Mouse (Mus musculus) right cerebral cortex, adult 18-20 months (tissue): Measurements from ENCODE around the gene Fam171a1.
"Not testable (repeated sequence)": the region's sequence is repeated elsewhere in the genome, so short reads cannot be mapped to it uniquely, and the experiment has no call there.

ENCODE experiments used
- DNase-seq: peaks from one replicate; pipeline ENCODE4 v3.0.0; 2022; ENCODE audit warnings: mixed read lengths

Gene Fam171a1

DNA sequence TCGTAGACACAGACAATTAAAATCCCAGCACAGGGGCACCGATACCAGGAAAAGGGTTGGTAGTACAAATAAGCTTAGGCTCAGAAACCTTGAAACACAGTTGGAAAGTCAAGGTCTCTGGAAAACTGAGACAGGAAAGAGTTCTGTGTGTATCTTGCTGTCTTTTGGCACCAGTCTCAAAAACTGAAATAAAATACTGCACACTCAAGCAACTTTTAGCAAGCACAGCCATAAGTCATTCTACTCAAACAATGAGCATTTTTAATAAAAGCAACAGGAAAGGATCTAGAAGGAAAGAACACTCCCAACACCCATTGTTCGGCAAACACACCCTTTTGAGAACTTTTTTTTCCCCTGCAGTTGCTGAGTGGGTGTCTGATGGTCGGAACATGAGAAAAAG is at the start of gene Fam171a1:
Gene Fam171a1, plus strand, starts transcription at position 359 of the 400 bp plus-strand sequence.
- no peak for DNase-seq

GRCm38 (mm10) chr2:3069140-3069539 is 44.9 kb upstream of the Fam171a1 start:
- no peak for DNase-seq

- not testable (repeated sequence) for DNase-seq
These were observed 25.7 kb upstream of the Fam171a1 start for GRCm38 (mm10) chr2:3088361-3088760.

DNA sequence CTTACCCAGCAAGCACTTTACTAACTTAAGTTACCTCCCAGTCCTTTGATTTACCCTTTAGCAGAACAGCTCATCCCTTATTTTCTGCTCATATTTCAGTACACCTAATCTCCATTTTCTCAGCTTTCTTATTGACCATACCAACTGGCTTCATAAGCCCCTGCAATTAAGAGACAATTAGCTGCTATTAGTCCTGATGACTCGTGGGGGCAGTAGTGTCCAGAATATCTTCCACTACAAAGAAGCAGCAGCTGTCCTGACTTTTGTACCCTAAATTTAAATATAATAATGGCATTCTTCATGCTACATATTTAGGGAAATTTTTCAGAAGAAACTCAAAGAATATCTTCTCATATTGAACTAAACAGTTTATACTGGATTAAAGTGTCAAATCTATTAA is 24.8 kb upstream of the Fam171a1 start:
- no peak for DNase-seq

DNA sequence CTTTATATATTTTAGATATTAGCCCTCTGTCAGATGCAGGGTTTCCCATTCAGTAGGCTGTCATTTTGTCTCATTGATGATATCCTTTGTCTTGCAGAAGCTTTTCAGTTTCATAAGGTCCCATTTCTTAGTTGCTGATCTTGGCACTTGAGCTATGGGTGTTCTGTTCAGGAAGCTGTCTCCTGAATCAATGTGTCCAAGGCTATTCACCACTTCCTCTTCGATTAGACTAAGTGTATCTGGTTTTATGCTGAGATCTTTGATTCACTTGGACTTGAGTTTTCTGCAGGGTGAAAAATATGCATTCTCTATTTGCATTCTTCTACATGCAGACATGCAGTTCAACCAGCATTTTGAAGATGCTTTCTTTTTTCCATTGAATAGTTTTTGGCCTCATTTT is 17.9 kb upstream of the Fam171a1 start:
- no peak for DNase-seq

DNA sequence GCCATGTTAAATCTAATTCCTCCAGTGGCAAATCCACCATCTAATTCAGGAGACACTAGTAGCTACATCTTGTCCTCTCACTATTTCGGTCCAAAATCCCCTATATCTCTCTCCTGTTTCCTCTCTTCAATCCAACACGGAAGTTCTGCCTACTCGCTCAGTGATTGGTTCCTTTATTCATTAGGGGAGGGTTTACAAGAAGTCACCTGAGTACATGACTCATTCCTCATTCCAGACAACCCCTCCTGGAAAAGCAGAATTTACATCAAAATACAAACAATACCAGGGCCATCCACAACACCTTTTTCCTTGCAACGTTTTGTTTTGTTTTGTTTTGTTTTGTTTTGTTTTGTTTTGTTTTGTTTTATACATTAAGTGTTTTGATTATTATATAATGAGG is 14.1 kb upstream of the Fam171a1 start:
- DNase-seq: no peak

DNA sequence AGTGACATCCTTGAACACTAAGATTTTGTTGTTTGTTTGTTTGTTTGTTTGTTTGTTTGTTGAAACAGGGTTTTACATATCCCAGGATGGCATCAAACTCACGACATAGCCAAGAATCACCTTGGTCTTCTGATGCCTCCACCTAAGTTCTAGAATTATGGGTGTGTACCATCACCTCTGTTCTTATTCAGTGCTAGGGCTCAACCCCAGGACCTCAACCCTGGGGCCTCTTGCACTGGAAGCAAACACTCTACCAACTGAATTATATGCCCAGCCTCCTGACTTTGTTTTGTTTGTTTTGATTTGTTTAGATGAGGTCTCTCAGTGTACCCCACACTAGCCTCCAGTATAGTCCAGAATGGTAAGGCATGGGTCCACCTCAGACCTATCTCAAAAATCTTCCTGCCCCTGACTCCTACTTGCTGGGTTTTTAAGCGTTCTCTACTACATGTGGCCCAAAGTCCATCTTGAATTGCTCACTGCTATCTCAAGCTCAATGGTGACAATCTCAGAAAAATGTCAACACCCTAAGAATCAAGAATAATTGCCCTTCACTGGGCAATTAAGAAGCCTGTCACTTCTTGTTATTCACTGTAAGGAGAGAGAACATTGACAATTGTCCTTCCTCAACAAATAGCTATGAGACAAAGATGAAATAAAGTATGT is 12.6 kb upstream of the Fam171a1 start:
- DNase-seq: no peak

- no peak for DNase-seq
These were observed 11.7 kb upstream of the Fam171a1 start for GRCm38 (mm10) chr2:3102360-3102759.

GRCm38 (mm10) chr2:3107471-3107870 is 6.6 kb upstream of the Fam171a1 start:
- no peak for DNase-seq

DNA sequence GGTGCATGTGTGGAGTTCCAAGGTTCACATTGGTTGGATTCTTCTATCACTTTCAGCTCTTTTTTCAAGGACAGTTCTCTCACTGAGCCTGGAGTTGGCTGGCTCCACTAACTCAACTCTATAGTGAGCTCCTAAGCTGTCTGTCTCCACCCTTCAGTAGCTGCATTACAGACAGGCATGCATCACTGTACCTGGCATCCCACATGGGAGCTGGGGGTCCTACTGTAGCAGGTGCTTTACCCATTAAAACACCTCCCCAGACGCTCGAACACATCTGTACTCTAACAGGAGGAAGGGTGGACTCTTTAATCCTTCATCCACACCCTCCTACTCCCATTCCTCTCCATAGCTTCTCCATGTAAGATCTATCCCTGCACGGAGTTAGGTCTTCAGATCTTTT is 5.6 kb upstream of the Fam171a1 start:
- DNase-seq: no peak

GRCm38 (mm10) chr2:3108834-3109233 is 5.2 kb upstream of the Fam171a1 start:
- no peak for DNase-seq

DNA sequence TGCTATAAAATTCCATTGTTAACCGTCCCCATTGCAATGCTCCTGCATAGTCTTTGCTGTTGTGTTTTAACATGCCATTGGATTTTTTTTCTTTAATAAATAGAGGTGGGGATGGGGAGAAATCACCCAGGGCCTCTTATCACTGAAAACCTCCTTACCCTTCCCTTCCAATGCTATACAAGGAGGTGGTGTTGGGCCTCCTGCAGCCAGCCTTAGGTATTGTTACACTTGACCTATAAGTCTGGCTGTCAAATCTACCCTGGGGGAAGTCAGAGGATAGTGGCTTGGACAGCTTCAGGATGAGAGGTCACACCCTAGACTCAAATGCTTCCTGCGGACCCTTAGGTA is 3.8 kb downstream of the Fam171a1 start:
- no peak for DNase-seq

DNA sequence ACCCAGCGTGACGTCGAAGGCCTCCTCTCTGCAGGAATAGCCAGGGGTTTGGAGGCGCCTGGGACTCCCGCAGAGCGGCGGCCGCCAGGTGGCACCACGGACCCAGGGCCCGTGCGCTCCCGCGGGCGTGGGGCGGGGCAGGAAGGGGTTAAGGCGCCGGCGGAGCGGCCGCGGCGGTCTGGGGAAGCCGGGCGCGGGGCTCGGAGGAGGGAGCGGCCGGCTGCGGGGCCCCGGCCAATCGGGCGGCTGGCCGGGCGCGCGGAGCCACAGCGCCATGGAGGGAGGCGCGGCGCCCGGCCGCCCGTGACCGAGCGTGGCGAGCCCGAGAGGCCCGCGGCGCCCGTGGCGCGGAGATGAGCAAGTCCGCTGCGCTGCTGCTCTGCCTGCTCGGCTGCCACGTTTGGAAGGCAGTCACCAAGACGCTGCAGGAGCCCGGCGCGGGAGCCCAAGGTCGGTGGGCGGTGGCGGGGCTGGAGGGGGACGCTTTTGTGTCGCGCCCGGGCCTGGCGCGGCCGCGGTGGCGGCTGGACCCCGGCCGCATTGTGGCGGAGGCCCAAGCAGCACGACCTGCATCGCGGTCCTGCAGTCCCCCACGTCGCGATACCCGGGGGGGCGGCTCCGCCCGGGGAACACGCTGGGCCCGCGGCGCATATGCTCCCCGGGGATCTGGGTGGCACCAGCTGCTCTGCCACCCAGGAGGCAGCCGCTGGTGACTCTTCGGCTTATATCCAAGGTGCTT is 4.3 kb downstream of the Fam171a1 start:
- DNase-seq: peak; percentile 92

GRCm38 (mm10) chr2:3118969-3119368 is 4.9 kb downstream of the Fam171a1 start:
- no peak for DNase-seq

DNA sequence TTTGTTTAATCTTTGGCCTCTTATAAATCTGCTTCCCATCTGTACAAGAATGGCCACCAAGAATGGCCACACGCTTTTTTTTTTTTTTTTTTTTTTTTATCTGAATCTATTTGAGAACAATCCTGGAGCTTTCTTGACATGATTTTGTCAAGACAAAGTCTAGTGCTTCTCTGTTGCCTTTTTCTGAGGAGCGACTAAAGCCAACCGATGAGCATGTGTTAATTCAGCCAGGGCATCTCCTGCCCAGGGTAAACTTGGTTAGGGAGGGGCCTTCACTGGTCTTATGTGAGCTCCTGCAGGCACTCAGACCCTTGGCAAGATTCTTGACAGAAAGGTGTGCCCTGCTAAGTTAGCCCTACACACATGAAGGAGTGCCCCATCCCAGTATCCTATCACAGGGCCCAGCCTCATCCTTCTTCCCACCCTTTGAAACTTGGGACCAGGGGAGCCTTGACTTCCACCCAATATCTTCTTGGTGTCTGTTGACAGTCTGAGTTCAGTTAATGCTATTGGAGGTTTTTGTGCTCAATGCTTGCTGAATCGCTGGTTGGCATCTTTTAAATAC is 5.4 kb downstream of the Fam171a1 start:
- no peak for DNase-seq

DNA sequence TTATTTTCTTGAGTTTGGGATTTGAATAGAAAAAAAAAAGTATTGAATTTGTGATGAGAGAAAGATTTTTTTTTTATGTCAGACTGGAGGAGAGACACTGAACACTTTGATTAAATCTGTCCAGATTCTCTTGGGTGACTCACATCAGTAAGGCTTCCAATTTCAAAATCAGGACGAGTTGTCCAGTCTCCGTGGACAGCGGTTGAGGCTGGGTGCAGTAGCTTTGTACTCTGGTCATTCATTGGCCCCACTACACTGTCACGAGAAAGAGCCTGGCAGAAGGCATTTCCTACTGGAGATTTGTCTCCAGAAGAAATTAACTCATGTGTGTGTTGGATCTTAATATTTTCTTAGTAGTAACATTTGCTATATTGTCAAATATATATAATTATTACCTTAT is 8.5 kb downstream of the Fam171a1 start:
- no peak for DNase-seq

- DNase-seq: no peak
These were observed 13.3 kb downstream of the Fam171a1 start for GRCm38 (mm10) chr2:3127256-3127883.

DNA sequence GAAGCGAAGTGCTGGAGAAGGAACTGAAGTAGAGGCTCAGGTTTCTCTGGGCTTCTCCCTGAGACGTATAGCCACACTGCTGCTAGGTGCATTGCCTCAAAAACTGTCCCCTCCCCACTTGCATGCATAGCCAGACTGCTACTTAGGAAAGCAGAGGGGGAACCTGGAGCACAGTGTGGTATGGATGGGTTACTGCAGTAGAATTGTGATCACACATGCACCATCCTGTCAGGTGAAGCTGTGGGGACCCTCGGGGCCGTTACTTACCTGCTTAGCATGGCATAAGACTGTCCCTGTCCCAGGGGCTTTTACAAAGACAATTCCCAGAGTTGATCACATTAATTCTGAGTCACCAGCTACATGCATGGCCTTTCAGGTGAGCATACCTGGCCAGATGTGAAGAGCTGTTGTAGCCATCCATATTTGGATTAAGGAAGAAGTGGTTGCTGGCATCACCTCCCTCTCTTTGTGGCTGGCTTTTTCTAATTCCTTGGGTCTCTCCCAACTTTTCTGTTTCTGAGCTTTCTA is 14.4 kb downstream of the Fam171a1 start:
- DNase-seq: no peak

DNA sequence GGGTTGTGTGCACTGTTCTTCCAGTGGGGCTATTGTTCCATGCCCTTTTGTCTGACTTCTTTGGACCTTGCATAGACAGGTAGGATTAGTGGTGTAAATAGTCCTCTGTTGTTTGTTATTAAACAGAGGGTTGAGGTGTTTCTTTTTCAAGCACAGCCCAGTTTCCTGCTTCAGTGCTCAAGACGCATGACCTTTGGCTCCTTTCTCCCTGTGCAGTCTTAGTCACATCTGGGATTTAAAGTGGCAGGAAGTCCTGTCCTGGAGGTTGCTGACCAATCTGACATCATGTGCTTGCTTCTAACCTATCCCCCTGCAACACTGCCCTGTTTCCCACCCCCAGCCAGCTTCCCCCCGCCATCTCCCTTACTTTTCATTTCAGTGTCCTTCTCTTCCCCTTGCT is 14.9 kb downstream of the Fam171a1 start:
- DNase-seq: no peak

DNA sequence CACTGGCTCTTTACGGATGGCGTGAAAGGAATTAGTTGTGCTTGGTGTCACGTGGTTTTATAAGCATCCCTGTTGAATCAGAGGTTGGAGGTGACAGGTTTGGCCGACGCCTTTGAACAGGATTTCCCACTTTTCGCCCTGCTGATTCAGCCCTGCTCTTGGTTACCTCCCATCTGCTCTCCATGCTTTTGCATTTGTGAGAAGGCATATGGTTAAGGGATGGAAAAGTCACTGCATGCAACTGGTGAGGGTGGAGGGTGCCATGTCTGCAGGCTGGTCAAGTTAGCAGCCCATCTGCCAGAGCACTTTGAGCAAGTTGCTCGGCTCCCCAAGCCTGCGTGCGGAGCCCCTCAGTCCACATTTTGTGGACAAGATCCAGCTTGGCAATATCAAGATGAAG is 18.4 kb downstream of the Fam171a1 start:
- DNase-seq: no peak

DNA sequence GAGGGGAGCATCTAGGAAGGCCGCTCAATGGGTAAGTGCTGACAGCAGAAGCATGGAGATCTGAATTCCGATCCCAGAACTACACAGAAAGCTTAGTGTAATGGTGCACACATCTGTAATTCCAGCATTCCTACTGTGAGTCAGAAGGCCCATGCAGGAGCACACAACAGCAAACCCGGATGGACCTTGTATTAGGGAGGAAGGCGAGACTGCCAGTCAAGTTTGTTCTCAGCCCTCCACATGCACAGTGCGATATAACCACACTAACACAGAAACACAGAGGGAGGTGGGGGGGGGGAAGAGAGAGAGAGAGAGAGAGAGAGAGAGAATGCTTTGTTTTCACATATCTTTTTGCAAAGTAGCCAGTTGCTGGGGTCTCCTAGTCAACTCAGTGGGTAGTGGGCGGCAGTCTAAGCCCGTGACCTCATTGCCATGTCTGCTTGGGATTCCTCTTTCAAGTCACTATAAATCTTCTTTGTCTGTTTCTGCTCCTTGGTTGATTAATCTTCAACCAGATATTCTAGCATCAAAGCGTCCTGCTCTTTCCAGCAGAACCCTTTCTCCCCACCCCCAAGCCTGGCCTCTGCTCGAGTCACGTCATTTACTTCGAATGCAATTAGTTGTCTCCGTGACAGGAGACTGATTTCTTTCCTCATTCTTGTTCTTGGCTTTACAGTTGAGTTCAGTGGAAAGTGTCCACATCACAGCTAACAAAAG is 20.7 kb downstream of the Fam171a1 start:
- no peak for DNase-seq

DNA sequence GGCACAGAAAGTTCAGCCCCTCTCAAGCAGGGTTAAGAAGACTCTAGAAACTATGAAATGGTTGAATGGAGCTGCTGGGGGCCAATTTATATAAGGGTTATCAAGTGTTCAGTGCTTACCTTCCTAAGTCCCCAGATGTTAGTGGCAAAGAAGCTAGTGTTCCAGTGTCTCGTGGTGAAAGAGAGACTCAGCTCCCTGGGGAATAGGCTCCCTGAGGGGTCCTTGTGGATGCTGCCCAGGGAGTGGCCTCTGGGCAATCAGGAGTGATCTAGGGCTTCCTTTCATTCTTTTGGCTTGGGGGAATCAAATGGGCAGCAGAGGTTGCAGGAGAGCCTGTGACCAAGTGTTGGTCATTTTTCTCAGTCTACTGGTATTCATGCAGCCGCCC is 21.3 kb downstream of the Fam171a1 start:
- no peak for DNase-seq

- DNase-seq: no peak
These were observed 24.3 kb downstream of the Fam171a1 start for GRCm38 (mm10) chr2:3138308-3138707.
